Mouse (Mus musculus) frontal cortex, postnatal 25 days (tissue): ENCODE results near the gene Chrng.
A peak's percentile ranks its signal among the peaks of the same experiment; 100 is the strongest.

Source experiments
- DNase-seq, 2 experiments: peaks; one replicate each; pipeline ENCODE4 v3.0.0; 2022; ENCODE audit warnings: low spot score in 2 of 2

Chrng gene

DNA sequence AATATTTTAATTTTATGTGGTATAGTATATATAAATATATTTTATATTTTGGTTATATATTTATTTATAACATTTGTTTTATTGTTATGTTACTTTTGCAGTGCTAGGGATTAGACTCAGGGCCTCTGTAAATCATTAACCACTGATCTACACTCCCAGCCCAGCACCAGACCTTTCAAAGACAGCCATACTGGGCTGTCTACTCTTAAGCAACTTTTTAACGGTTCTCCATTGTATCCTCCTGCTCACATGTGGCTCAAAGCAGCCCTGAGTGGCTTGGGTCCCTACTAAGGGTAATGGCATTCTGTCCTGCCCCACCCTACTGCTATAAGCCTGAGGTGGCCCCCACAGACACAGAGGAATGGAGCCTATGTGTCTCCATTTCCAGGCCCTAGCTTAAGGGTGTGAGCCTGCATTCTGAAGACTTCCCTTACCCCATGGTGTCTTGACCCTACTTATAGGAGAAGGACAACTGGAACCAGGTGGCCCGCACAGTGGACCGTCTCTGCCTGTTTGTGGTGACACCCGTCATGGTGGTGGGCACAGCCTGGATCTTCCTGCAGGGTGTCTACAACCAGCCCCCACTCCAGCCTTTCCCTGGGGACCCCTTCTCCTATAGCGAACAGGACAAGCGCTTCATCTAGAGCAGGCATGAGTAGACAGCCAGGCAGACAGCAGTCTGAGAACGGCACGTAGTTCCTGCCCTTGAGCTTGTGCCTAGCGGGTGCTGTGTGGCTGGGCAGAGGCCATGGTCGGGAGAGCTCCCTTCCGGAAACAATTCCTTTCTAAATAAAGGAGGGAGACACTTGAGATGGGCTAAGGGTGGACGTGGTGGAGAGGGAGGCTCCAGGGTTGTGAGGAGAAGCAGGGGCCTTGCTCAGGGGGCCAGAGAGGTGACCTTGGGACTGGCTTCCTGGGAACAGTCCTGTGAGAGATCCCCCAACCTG is 6.1 kb upstream of the Chrng start:
- no peak for DNase-seq

DNA sequence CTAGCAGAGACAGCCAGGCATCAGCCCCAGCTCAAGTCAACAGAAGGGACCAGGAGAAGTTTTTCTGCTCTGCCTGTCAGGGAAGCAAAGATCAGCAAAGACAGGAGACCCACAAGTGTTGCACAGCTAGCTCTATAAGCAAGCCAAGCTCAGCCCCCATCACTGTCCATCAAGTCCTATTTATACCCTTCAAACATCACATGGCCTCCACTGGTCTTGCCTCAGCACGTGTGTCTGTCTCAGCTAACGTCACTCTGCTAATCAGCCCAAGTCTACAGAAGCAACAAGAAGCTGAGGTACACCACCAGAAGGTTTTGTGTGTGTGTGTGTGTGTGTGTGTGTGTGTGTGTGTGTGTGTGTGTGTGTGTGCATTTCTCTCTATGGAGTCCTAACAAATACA is 3.6 kb upstream of the Chrng start:
- no peak for DNase-seq

DNA sequence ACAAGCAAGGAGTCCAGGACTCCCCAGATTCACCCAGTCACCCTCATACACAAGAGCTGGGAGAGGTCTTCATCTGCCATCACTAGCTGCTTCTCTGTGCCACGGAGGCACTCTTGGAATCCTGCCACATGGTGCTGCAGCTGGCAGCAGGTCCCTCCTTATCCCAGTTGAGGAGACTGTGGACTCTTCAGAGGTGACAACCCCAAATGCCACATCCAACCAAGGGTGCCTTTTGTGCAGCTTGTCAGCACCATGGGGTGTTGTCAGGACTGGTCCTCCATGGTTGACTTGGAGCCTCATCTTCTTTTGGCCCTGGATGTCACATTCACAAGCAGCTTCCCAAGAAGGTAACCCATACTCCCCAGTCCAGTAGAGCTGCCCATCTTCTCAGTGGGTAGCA is 2.6 kb upstream of the Chrng start:
- no peak for DNase-seq

DNA sequence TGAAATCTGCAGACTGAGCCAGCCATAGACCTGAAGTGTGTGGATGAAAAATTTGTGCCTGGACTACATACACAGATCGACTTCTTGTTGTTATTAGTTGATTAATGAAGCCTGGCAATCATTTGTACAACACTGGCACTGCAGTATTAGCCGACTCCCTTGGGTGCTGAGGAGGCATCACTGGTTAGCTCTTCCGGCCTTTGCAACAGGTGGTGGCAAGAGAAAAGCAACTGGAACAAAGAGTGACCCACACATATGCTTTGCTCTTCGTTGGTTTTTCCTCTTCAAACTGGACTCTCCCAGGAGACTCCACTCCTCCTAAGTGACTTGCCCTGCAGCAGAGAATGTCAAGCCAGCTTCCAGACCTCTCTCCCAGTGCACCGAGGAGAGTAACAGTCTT is 678 bp upstream of the Chrng start:
- no peak for DNase-seq

DNA sequence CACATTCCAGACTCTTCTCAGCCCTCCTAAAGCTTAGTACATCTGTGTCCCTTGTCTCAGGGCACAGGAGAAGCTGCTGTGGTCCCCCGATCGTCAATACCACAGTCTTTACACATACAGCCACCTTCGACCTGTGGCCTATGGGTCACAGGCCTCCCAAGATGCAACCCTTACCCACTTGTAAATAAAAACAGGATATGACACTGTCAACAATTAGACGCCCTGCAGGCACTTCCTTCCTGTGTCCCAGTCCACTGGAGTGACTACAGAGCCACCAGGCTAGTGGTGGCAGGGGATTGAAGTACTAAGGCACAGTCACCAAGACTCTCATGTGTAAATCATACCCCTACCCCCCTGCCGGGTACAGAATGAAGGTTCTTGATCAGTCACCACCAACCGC is 581 bp downstream of the Chrng start:
- DNase-seq = no peak

DNA sequence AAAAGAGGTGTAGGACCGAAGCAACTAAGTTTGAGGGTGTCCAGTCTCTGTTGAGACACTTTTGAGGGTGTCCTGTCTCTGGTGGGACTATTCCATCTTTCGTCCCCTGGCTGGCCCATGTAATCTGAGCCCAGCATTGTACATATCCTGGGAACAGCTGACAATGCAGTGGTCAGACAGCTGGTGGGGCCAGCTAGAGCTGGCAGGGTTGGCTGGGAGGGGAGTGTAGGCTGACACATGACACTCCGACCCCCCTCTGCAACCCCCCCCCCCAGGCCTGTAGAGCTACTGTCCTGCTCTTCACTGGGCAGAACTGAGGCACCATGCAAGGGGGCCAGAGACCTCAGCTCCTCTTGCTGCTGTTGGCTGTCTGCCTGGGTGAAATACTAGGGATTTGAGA is 1.0 kb downstream of the Chrng start:
- no peak for DNase-seq

DNA sequence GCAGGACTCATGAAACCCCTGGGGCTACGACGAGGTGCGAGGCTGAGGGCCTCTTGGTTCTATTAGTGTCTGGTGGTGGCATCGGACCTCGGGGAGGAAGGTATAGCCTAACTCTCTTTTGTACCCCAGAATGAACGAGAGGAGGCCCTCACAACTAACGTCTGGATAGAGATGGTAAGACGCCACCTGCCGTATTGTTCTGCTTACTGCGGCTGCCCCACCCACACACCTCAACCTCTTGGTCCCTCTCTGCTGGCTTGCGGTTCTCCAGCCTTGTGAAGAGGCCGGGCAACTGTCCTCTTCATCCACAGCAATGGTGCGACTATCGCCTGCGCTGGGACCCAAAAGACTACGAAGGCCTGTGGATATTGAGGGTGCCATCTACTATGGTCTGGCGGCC is 1.9 kb downstream of the Chrng start:
- no peak for DNase-seq

DNA sequence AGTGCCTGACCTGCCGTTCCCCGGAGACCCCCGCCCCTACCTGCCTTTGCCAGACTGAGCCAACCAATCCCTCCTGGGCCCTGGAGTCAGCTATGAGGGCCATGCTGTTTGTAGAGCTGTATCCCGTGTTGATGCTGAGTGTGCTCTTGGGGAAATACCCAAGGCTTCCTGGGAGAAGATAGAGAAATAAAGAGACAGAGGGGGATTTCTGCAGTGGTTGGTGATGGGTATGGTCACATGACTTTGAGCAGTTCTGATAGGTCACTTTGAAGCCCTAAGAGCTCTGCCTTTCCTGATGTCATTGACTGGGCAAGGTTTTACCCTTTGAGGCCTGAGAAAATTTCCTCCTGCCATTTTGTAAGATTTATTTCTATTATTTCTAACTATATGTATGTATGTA is 7.0 kb downstream of the Chrng start:
- no peak for DNase-seq

DNA sequence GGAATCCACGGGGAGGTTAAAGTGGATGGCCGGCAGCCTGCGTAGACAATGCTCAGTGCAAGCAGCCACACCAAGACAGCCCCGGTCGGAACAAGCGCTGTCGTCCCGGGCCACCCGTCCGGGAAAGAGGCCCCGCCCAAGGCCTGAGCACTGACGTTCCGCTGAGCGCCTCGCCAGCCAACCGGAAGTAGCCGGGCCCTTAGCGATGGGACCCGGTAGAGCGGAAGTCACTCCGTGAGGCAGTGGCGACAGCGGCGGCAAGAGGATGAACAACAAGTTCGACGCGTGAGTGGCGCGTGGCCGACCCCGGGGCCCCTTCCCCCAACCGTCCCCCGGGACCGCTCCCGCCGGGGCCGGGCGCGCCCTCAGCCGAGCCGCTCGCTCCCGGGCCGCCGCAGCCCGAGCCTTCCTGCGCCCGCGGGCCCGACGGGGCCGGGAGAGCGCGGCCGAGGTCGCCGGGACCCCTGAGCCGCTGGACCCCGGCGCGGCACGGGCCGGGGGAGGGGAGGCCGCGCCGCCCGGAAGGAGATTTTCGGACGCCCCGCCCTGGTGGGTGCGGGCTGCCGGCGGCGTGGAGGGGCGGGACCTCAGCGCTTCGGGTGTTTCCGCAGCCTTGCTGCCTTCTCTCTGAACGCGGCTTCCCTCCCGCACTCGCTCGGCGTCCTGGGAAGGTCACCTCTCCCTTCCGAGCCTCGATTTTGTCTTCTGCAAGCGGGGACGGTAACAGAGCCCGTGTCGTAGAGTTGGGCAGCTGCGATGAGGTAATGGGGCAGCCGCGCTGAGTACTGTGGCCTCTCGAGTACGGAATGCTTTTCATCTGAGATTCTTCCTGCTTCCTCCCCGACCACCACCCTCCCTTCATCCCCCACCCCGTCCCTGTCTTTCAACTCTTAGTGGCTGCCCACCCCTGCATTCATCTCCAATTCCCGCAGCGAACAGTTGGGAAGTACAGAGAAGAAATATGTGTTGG is 9.6 kb downstream of the Chrng start, which contains the start of gene Eif4e2:
TSS of gene Eif4e2 (plus strand) at position 180 of the 970 bp plus-strand sequence.
- DNase-seq = peak; percentile 74 to 82

DNA sequence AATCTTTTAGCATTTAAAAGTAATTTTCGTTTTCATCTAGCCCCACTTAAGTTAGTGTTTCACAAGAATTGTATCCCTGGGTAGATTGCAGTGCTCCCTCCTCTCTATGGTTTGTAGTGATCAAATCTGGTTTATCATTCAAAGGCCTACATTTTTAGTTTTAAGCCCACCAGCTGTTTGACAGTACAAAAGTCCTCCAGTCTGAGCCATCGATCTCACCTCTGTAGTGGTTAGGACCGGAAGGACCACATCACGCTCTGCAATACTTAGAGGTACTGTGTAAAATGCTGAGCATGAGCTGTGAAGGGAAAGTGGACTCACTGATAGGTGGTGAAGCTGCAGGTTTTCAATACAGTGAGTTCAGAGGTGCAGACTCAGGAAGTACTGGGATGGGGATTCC is 10.3 kb downstream of the Chrng start:
- no peak for DNase-seq

DNA sequence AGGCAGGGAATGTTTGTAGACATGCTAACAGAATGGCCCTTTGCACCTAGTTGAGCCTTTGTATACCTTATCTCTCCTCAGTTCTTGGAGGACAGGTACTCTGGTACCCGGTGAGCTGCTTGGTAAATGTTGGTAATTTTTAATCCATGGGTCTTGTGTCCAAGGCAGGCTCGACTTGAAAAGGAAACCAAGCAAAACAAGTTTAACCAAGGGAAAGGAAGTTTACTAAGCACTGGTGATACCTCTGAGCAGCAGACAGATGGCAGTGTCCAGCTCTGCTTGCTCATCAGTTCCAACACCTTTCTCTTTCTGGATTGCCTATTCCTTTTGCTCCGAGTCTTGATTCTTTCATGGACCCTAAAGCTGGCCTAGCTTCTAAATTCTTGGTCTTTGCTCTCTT is 13.5 kb downstream of the Chrng start:
- no peak for DNase-seq

DNA sequence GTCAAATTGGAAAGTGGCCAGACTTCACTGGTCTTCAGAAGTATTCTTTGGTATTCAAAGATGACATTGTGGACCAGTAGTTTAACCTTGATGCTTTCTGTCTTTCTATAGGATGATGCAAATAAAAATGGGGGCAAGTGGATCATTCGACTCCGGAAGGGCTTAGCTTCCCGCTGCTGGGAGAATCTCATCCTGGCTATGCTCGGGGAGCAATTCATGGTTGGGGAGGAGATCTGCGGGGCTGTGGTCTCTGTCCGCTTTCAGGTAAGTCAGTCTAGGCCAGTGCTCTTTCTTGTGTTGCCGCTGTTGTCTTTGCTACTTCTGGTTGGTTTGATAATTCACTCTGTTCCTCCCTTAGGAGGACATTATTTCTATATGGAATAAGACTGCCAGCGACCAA is 21.3 kb downstream of the Chrng start:
- DNase-seq = no peak

DNA sequence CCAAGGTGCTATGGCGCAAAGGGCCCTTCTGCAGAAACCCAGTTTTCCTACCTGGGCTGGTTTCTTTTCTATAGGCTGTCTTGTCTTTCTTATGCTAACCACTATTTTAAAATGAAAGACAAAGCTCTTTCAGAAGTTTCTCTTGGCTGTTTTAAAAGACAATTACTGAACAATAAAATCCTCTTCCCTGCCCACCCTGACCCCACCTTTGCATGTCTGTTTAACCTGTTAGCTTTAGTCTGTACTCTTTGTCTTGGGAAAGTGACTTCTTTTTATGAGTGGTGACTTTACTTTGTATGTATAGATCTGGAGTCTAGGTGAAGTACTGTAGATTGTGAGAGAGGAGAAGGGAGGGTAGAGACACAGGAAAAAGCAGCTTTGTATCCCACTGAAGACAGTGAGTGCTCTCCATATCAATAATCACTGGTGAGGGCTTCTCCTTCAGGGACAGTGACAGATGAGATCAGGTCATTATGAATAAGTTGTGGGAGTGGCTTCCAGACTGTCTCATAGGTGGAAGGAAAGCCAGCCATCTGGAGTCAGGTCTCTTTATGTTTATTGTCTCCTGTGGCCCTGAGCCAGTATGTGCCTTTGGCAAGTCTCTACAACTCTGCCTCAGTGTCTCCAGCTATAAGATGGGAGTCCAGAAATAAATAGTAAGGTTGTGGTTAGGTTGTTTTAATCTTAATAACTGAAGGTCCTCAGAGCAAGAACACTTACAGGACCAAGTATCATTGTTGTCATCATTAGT is 22.1 kb downstream of the Chrng start:
- no peak for DNase-seq

DNA sequence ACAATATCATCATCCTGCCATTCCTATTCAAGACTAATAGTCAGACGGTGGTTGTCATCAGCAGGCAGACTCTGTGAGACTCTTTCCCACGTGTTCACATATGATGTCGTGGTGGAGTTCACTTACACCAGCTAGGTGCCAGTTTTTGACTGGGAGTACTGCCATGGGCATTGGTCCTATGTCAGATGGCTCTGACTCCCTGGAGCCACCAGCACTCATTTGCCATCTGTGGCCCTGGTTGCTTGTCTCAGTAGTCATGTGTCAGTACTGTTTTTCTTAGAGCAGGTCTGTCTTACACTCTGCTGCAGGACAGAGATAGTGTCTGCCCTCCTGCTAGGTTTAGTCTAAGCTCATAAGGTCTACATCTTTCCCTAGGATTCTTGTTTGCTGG is 22.7 kb downstream of the Chrng start:
- no peak for DNase-seq

DNA sequence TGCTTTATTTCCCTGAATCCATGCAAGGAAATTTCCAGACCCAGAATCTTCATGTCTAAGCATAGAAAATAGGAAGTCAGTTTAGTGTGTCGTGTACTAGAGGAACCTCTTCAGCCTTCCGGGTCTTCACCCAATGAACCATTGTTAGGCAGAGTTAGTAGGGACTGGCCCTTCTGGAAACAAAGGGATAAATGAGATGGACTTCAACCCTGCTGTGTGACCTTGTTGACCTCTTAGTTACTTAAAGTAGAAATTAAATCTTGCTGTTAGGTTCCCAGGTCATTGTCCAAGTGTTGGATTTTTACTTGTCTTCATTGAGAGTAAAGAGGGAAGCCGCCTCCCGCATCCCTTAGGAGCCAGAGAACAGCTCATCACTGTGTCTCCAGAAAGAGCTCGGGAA is 26.1 kb downstream of the Chrng start:
- DNase-seq = no peak

DNA sequence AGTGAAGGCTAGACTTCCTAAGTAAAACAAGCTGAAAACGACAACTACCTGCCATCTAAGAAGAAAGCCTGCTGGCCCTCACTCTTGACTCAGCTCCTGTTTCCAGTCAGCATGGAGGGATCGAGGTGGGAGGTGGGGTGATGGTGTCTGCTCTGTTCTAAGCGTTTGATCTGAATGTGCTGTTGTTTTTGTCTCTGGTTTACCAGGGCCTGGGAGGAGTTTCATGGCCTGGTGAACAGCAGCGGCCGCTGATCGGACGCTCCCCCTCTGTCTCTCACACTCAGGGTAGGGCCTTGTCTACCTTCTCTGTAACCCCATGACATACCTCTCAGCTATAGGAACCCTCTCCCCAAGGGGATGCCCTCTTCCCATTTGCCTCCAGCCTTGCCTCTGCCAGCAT is 27.7 kb downstream of the Chrng start:
- no peak for DNase-seq

DNA sequence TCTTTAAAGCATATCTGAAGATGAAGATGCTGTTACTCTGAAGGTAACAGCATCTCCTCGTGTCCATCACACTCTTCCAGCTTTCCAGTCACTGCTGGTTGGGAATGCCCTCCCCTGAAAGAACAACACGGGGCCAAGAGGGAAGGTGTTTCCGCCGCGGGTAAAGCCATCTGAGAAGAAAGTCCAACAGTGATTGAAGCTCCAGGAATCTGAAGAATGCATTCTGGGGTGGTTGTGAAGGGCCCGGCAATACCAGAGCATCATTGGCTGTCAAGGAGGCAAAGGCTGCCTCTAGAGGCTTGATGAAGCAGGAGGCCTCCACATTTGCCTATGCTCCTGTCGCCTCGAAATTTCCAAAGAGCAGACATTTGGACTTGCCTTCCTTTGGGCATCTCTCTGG is 34.6 kb downstream of the Chrng start:
- no peak for DNase-seq

DNA sequence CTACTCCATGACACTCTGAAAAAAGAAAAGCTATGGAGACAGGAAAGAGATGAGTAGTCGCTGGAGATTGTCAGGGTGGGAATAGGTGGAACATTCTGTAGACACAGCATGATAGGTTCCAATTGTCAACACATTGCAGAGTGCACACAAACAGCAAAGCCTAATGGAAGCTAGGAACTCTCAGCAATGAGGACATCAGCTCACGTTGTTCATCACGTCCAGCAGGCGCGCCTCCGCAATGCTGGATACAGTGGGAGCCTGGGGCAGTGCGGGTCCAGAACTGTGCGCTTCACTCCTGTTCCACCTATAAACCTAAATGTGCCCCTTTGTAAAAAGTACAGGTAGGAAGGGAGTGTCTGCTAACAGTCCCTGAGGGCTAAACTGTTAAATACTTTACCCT is 38.6 kb downstream of the Chrng start:
- DNase-seq = no peak

DNA sequence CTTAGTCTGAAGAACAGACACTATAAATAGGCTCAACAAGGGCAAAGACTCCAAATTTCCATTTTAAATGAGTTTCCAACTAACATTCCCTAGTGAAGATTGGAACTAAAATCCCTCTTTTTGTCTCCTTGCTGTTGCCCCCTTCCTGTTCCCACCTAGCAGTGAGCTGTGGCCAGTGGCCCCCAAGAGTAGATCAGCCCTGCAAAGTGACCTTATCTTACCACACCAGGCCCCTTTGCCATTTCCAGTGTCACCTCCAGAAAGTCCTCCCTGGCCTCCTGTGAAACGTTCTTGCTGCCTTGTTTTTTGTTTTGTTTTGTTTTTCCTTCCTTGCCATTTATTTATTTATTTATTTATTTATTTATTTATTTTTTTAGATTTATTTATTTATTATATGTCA is 41.0 kb downstream of the Chrng start:
- no peak for DNase-seq

DNA sequence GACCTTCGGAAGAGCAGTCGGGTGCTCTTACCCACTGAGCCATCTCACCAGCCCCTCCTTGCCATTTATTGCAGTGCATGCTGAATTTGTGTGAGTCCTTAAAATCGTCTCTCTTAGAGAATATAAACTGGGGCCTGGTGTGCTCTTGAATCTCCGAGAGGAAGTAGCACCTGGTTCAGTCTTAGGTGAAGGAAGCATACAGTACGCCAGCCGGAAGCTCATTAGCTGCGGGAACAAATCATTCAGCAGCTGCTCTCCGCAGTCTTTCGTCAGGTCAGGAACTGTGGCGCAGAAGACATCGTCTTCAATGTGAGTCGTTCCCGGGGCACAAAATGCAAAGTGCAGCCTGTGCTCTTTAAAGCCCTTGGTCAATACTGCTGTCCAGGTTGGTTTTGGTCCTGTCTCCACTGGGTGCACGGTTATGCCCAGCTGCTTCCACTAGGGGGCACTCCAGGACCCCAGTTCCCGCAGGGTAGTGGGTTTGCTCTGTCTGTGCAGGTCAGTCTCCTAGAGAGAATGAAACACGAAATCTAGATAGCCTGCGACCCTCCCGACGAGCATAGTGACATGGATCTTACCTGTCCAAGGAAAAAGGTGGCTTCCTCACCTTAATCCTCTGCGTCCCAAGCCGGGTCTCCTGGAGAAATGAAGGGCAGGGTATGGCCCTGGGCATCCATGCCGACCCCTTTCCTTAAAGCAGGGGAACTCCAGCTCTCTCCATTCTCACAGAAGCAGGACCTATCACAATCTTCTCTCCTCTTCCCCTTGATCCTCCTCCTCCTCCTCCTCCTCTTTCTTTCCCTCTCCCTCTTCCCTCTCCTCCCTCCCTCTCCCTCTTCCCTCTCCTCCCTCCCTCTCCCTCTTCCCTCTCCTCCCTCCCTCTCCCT is 41.7 kb downstream of the Chrng start:
- peak; percentile 67 to 81 for DNase-seq

DNA sequence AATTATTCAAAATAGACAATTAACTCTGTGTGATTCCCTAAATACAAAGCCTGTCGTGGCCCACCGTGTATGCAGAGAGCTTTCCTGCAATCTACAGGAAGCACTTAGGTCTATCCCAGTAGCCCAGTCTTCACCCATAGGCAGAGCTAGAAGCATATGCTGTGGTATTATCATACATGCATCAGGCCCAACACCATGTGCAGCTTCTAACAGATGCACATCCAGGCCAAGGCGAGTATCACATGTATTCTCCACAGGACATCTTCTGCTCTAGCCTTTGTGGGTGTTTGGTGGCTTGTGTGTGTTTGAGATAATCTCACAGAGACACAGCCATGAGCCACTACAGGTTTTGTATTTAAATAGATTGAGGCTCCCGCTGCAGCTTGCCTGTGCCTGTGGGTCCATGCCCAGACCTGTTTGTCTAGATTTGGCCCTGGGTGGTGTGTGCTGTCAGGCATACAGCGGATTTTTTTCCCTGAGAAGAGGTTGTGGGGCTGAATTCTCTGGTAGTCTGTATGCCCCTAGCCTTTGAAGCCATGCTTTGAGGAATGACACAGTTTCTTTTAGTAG is 47.7 kb downstream of the Chrng start:
- no peak for DNase-seq
